Mouse (Mus musculus) heart, embryonic 13.5 days (tissue): Measurements from ENCODE around the gene Mcrip2. TPM values are rescaled to one million over a fixed set of nuclear protein-coding genes. Genes with fewer than 3 reads are reported as not detected.

Source experiments
- ATAC-seq: fragments of 200-750 bp; cut with Nextera tagmentation; 2 replicates; pipeline ENCODE4 v1.8.0; 2017; ENCODE audit warnings: moderate TSS enrichment; ENCODE audit not compliant: insufficient number of reproducible peaks, low FRiP score, low TSS enrichment; ENCODE audit errors: extremely low read depth
- H3K27ac ChIP-seq: fragments of 300-500 bp; sonication (generic); replicated peaks from 2 replicates; pipeline ENCODE4 v1.5.1; 2015; ENCODE audit warnings: moderate library complexity, mild to moderate bottlenecking, inconsistent platforms
- H3K27me3 ChIP-seq: fragments of 300-500 bp; sonication (generic); replicated peaks from 2 replicates; pipeline ENCODE4 v1.6.1; 2015; ENCODE audit warnings: mild to moderate bottlenecking, inconsistent platforms
- H3K36me3 ChIP-seq: fragments of 300-500 bp; sonication (generic); 2 replicates; pipeline ENCODE4 v1.6.1; 2015; ENCODE audit warnings: mild to moderate bottlenecking, inconsistent platforms
- H3K4me1 ChIP-seq: fragments of 300-500 bp; sonication (generic); 2 replicates; pipeline ENCODE4 v1.6.1; 2015; ENCODE audit warnings: inconsistent platforms
- H3K4me2 ChIP-seq: fragments of 300-500 bp; sonication (generic); 2 replicates; pipeline ENCODE4 v1.6.1; 2015; ENCODE audit warnings: inconsistent platforms, mild to moderate bottlenecking, moderate library complexity
- H3K4me3 ChIP-seq: fragments of 300-500 bp; sonication (generic); 2 replicates; pipeline ENCODE4 v1.5.1; 2015; ENCODE audit warnings: moderate library complexity, mild to moderate bottlenecking, inconsistent platforms
- H3K9ac ChIP-seq: fragments of 300-500 bp; sonication (generic); 2 replicates; pipeline ENCODE4 v1.6.1; 2015; ENCODE audit warnings: inconsistent platforms, mild to moderate bottlenecking, moderate library complexity
- H3K9me3 ChIP-seq: fragments of 300-500 bp; sonication (generic); 2 replicates; pipeline ENCODE4 v1.6.1; 2016; ENCODE audit warnings: inconsistent platforms
- WGBS: fragments of 180-500 bp; shearing (Covaris S2); methylation state at CpG from one replicate; pipeline ENCODE4 v1.1.7; 2015; ENCODE audit warnings: mixed read lengths; 5-methylcytosine and 5-hydroxymethylcytosine counted together
- polyA plus RNA-seq: library from polyadenylated mRNA; unstranded; fragments of >200 nt; fragmentation: Nextera tagmentation; extraction: Ambion mirVana; gene quantifications from 2 replicates; pipeline ENCODE4 v1.2.1, GENCODE M21; 2015

The Mcrip2 gene
- polyA plus RNA-seq, 1 experiment from 2014 or later = 159 TPM

GRCm38 (mm10) chr17:25839455-25840235, 28.9 kb downstream of the Mcrip2 start:
- Histone ChIP-seq H3K4me3 (no peak overlapping the region), H3K27ac (no peak overlapping the region), H3K4me1 (peaks cover 53% of the 10 kb centered on the region), H3K9me3 (no peaks in the 10 kb centered on the region), H3K36me3 (peaks cover 68% of the 10 kb centered on the region), H3K9ac (no peak overlapping the region), H3K4me2 (no peak overlapping the region), H3K27me3 (no peaks in the 10 kb centered on the region)
- no peak for ATAC-seq
- WGBS = 82% methylated on average over 14 of the region's 14 CpGs

DNA sequence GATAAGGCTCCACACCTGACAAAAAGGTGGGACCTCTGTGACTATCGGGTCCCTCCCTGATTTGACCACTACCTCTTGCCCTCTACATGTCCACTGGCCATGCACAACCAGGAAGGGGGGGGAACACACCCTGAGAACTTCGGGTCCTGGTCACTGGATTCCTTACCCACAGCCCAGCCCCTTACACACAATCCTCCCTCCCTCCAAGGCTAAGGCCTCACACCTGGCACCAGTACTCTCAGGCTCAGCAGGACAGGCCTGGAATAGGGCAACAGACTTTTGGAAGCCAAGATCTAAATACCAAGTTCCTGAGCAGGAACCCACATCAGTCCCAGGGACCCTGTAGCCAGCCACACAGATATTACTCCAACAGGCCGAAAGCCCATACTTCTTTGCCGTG, 29.7 kb downstream of the Mcrip2 start:
- ATAC-seq = no peak

DNA sequence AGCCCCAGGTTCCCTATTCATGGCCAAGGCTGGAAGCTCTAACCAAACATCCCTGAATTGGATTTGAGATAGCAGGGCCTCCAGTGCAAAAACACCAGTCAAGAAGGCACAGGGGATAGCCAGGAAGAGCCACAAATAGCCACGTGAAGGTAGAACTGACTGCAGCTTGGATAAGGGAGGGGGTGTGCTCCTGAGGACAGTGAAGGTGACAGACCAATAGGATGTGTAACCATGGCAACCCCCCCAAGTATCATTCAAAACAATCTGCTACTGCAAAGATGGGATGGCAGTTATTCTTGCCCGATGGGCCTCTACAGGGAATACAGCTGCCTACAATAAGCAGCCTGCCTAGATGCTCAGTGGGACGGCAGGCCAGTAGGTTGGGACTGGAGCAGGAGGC, 31.0 kb downstream of the Mcrip2 start:
- 44% methylated on average over 3 of the region's 3 CpGs for WGBS
- no peaks in the 10 kb centered on the region for H3K27me3 ChIP-seq
- H3K4me2 ChIP-seq = peak overlapping the region; percentile 86
- H3K27ac ChIP-seq = peak overlapping the region; percentile 74
- peak overlapping the region; percentile 84 for H3K9ac ChIP-seq
- H3K9me3 ChIP-seq = no peaks in the 10 kb centered on the region
- ATAC-seq = no peak
- peak overlapping the region; percentile 53; the same call in 1 of the 2 replicates for H3K4me3 ChIP-seq
- peaks cover 69% of the 10 kb centered on the region for H3K36me3 ChIP-seq
- peaks cover 49% of the 10 kb centered on the region for H3K4me1 ChIP-seq

More for the DNA sequence above, 29.7 kb downstream of the Mcrip2 start:
- Histone ChIP-seq H3K9me3 (no peaks in the 10 kb centered on the region), H3K4me2 (no peak overlapping the region), H3K4me1 (peaks cover 58% of the 10 kb centered on the region), H3K4me3 (no peak overlapping the region), H3K9ac (0 out of 2 replicates have a peak overlapping the region, but pooled peaks have one; percentile 5), H3K36me3 (peaks cover 71% of the 10 kb centered on the region), H3K27me3 (no peaks in the 10 kb centered on the region), H3K27ac (no peak overlapping the region)
- WGBS = 79% methylated on average over 4 of the region's 4 CpGs

DNA sequence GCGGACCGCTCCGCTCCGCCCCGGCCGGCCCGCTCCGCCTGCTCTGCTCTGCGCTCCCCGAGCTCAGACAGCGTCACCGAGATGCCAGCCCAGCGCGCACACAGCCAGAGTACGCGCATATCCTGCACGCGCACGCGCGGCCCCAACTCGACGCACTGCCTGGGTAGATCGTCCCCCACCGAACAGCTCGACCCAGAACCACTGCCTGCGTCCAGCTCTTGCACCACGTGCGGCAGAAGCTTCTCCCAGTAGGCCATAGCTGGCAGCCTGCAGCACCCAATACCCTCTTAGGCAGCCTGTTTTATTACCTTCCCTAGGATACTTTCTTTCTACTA, 31.5 kb downstream of the Mcrip2 start, which contains the start of gene Rhbdl1:
TSS of gene Rhbdl1 (minus strand) at position 220 of the 335 bp plus-strand sequence.
- 2% methylated on average over 29 of the region's 29 CpGs for WGBS
- Histone ChIP-seq H3K27me3 (no peaks in the 10 kb centered on the region), H3K36me3 (peaks cover 64% of the 10 kb centered on the region), H3K9ac (peak within 1 kb of the TSS; percentile 84), H3K4me2 (peak within 1 kb of the TSS; percentile 86), H3K9me3 (no peaks in the 10 kb centered on the region), H3K27ac (peak within 1 kb of the TSS; percentile 74), H3K4me3 (peak within 1 kb of the TSS; percentile 53), H3K4me1 (peaks cover 51% of the 10 kb centered on the region)
- no peak for ATAC-seq

DNA sequence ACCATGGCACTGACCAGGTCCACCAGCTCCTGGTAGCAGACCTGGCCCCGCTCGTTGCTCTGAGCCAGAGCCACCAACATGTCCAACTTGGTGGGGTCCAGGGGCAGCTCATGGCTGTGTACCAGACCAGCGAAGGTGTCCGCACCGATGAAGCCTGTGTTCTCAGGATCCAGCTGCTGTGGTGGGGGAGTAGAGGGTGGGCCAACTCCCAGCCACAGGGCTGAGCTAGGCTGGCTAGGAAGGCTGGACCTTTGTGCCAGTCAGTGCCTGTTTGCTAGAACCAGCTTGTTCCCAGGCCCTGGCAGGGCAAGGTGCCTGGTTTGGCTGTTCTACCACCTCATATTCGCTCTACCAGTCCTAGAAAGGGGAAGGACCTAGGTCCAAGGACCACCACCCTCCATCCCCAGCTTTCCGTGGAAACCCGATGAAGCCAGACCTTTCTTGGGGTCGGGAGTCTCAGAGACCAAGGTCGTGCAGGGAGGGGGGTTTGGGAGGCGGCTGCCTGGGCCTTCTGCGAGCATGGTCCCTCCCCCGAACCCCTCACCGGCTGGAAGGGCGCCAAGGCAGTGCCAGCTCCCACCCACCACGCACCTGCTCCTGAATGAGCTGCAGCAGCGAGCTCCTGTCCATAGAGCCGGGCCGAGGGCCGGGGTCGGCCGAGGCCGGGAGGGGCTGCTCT, 32.0 kb downstream of the Mcrip2 start:
- Histone ChIP-seq H3K9me3 (no peaks in the 10 kb centered on the region), H3K4me3 (peak overlapping the region; percentile 53), H3K27ac (peak overlapping the region; percentile 74), H3K9ac (peak overlapping the region; percentile 84), H3K4me1 (peaks cover 56% of the 10 kb centered on the region), H3K27me3 (no peaks in the 10 kb centered on the region), H3K36me3 (peaks cover 63% of the 10 kb centered on the region), H3K4me2 (peak overlapping the region; percentile 86)
- 20% methylated on average over 21 of the region's 23 CpGs for WGBS
- ATAC-seq = no peak

- H3K9me3 ChIP-seq = no peaks in the 10 kb centered on the region
- peak overlapping the region; percentile 92; the same call in 1 of the 2 replicates for H3K9ac ChIP-seq
- peak overlapping the region; percentile 86 for H3K4me2 ChIP-seq
- no peaks in the 10 kb centered on the region for H3K27me3 ChIP-seq
- H3K4me3 ChIP-seq = no peak overlapping the region
- H3K36me3 ChIP-seq = peaks cover 63% of the 10 kb centered on the region
- 0 out of 2 replicates have a peak overlapping the region, but pooled peaks have one; percentile 74 for H3K27ac ChIP-seq
- no peak for ATAC-seq
- H3K4me1 ChIP-seq = peaks cover 63% of the 10 kb centered on the region
- 94% methylated on average over 16 of the region's 16 CpGs for WGBS
Observed at GRCm38 (mm10) chr17:25835816-25836215, 32.7 kb downstream of the Mcrip2 start.

GRCm38 (mm10) chr17:25835301-25835700, 33.3 kb downstream of the Mcrip2 start:
- 91% methylated on average over 7 of the region's 7 CpGs for WGBS
- Histone ChIP-seq H3K27me3 (no peaks in the 10 kb centered on the region), H3K36me3 (peaks cover 63% of the 10 kb centered on the region), H3K4me1 (peaks cover 68% of the 10 kb centered on the region), H3K9me3 (no peaks in the 10 kb centered on the region), H3K27ac (no peak overlapping the region), H3K4me2 (peak overlapping the region; percentile 99), H3K4me3 (peak overlapping the region; percentile 74; the same call in 1 of the 2 replicates), H3K9ac (peak overlapping the region; percentile 92)
- no peak for ATAC-seq

DNA sequence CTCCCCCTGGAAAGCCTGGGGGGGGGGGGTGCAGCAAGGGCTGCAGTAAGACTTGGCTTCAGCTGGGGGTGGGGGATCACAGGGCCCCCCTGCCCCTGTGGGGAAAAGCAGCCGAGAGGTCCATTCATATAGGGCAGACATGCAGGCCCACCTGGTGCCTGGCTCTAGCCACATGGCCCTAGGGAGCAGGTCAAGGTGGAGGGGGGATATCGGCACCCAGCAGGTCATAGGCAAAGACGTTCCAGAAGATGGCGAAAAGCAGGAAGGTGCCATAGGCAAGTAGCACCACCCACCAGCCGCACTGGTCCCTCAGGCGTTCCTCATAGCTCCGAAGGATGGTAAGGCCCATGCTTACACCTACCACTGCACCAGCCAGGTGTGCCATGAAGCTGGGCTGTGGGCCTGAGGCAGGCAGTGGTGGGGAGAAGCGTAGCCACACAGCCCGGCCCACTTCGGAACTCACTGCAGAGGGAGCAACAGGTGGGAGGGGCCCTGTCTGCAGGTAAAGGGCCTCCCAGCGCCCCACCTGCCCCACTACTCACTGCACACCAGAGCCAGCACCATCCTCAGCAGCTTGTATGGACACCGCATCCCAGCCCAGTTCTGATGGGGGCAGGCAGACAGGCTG, 33.9 kb downstream of the Mcrip2 start:
- WGBS = 85% methylated on average over 12 of the region's 12 CpGs
- Histone ChIP-seq H3K36me3 (peaks cover 63% of the 10 kb centered on the region), H3K9me3 (no peaks in the 10 kb centered on the region), H3K27ac (peak overlapping the region; percentile 98), H3K4me1 (peaks cover 74% of the 10 kb centered on the region), H3K27me3 (no peaks in the 10 kb centered on the region), H3K4me3 (peak overlapping the region; percentile 74), H3K4me2 (peak overlapping the region; percentile 99), H3K9ac (peak overlapping the region; percentile 92)
- ATAC-seq = no peak

DNA sequence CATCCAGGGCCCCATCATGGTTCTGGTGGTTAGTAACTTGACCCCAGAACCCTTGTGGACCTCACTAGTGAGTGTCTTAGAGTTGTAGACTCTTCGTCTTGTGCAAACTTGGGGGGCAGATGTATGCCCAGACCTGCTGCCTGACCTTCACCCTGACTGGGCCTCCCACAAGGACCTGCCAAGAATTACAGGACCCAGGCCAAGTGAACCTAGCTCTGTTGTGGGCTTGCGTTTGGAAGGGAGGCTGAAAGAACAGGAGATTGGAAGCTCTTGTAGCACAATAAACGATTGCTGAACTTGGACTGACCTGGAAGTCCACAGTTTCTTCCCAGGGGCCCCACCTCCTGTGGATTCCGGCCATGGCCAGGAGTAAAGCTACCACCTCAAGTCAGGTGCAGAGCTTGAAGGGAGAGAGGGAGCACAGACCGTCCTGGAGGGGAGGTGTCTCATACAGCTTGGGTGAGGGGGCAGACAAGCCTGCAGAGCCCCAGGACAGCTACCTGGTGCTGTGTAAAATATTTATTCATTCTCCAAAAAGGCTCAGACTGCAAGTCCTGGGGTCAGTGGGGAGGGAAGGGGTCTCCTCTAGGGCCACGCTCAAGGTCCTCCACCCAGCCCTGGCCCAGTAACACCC, 34.5 kb downstream of the Mcrip2 start:
- no peak for ATAC-seq
- peak overlapping the region; percentile 74 for H3K4me3 ChIP-seq
- peak overlapping the region; percentile 98 for H3K27ac ChIP-seq
- H3K4me1 ChIP-seq = peaks cover 78% of the 10 kb centered on the region
- peak overlapping the region; percentile 99 for H3K4me2 ChIP-seq
- H3K27me3 ChIP-seq = no peaks in the 10 kb centered on the region
- no peaks in the 10 kb centered on the region for H3K9me3 ChIP-seq
- 21% methylated on average over 6 of the region's 6 CpGs for WGBS
- H3K9ac ChIP-seq = peak overlapping the region; percentile 92
- peaks cover 58% of the 10 kb centered on the region for H3K36me3 ChIP-seq

DNA sequence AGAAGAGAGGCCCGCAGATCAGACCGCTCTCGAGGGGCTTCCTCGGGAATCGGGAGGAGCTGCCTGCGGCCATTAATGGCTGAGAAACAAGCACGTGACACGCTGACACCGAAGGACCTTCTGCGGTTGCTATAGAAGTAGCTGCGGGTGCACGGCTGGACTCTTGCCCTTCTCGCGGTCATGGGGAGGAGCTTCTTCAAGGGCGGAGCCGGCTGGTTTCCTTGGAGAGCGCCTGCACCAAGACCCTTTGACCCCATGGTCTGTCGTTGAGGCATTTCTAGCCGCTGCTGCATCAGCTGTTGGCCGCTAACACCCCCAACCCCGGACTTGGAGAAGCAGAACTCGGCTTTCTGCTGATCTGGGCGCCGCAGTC, 35.3 kb downstream of the Mcrip2 start, which contains the start of gene Stub1:
TSS of gene Stub1 (minus strand) at position 114 of the 373 bp plus-strand sequence.
- Histone ChIP-seq H3K4me1 (peaks cover 82% of the 10 kb centered on the region), H3K9ac (peak within 1 kb of the TSS; percentile 92), H3K4me2 (peak within 1 kb of the TSS; percentile 99), H3K9me3 (no peaks in the 10 kb centered on the region), H3K4me3 (peak within 1 kb of the TSS; percentile 74), H3K27me3 (no peaks in the 10 kb centered on the region), H3K27ac (peak within 1 kb of the TSS; percentile 98), H3K36me3 (peaks cover 50% of the 10 kb centered on the region)
- under 1% methylated on average over 24 of the region's 24 CpGs for WGBS
- peak; percentile 64 for ATAC-seq
